Mouse (Mus musculus) spleen, adult 2 months (tissue): Measurements from ENCODE around the gene Rgs2.

ENCODE experiments used
- CTCF ChIP-seq: fragments of 200-500 bp; IDR thresholded peaks from 2 replicates; pipeline ENCODE4 v1.5.1; 2011; ENCODE audit warnings: mild to moderate bottlenecking, inconsistent platforms; ENCODE audit not compliant: insufficient read depth, insufficient read length, insufficient replicate concordance; ENCODE audit errors: extremely low read depth
- POLR2A ChIP-seq: fragments of 200-500 bp; IDR thresholded peaks from 2 replicates; pipeline ENCODE4 v1.6.1; 2011; ENCODE audit warnings: low read depth, low read length, inconsistent platforms

- TF ChIP-seq POLR2A = no peak
- TF ChIP-seq CTCF = no peak
These were observed 29.5 kb upstream of the Rgs2 start for GRCm38 (mm10) chr1:144033498-144033897.
